Comparison of ENCODE assay signal across 1 mouse cellular context in genomic region chr6:87294904-87295303, GRCm38 (mm10).
TF ChIP-seq lines count a peak whose summit lies in the region.

No protein-coding gene starts in this region.

TF ChIP-seq in CH12.LX, 34 proteins besides CTCF, POLR2A, EP300 and RAD21 (continued from another document):
- TF ChIP-seq MAZ (IDR thresholded peaks at IDR 0.05; ENCODE audit: low read depth, low read length) (no peak), MAFK (IDR thresholded peaks at IDR 0.05; ENCODE audit: insufficient replicate concordance, low read length) (no peak), JUN (IDR thresholded peaks at IDR 0.05; ENCODE audit: insufficient read depth, low read depth, low read length) (peak; percentile 46; the same call in 1 of the 2 replicates), ZC3H11A (IDR thresholded peaks at IDR 0.05; ENCODE audit: low read depth, low read length) (no peak), SMC3 (IDR thresholded peaks at IDR 0.05; ENCODE audit: low read depth, low read length) (no peak), SIN3A (IDR thresholded peaks at IDR 0.05; ENCODE audit: low read length) (no peak), JUND (conservative IDR thresholded peaks at IDR 0.05; ENCODE audit: low read depth, low read length) (peak; percentile 82), TCF12 (IDR thresholded peaks at IDR 0.05; ENCODE audit: low read depth, low read length) (no peak), E2F4 (IDR thresholded peaks at IDR 0.05; ENCODE audit: insufficient replicate concordance, low read depth, low read length) (no peak), RCOR1 (conservative IDR thresholded peaks at IDR 0.05; ENCODE audit: low read depth, low read length) (no peak)
